19 mouse cellular contexts compared by ENCODE assay signal in genomic region chr10:113105301-113105700, GRCm38 (mm10).
"Had no signal": no experiment of that assay in that cellular context is flagged by ENCODE, and none has a peak within 500 bp of the region (broad histone marks: within the 10 kb centered on the region; RNA-seq: fewer than 3 reads in every experiment).

No protein-coding gene starts in this region.

- H3K4me3 ChIP-seq: lung, embryonic 15.5 days; megakaryocyte, embryonic 14.5 days; midbrain, embryonic 13.5 days; midbrain, embryonic 15.5 days; neural tube, embryonic 13.5 days; neural tube, embryonic 15.5 days had no signal

- H3K4me2 ChIP-seq: lung, embryonic 15.5 days; midbrain, embryonic 11.5 days; midbrain, embryonic 13.5 days; midbrain, embryonic 15.5 days; neural tube, embryonic 13.5 days; neural tube, embryonic 15.5 days had no signal

- DNase-seq: lung, adult 2 months; lung, postnatal 10 days; retina, postnatal 1 day; right cerebral cortex, adult 18-20 months; right cerebral cortex, postnatal 25 days; right cerebral cortex, postnatal 4 days; spleen, adult 18-20 months; thymus, adult 18-20 months; thymus, postnatal 14 days; thymus, postnatal 36 days had no signal

- ATAC-seq: midbrain, embryonic 15.5 days had no signal

- H3K9ac ChIP-seq: liver, embryonic 14.5 days; lung, embryonic 15.5 days; midbrain, embryonic 13.5 days; midbrain, embryonic 15.5 days; neural tube, embryonic 13.5 days; neural tube, embryonic 15.5 days had no signal

- H3K9me3 ChIP-seq: lung, embryonic 15.5 days; midbrain, embryonic 13.5 days; midbrain, embryonic 15.5 days; neural tube, embryonic 13.5 days; neural tube, embryonic 15.5 days had no signal

- H3K27ac ChIP-seq: liver, embryonic 14.5 days; lung, embryonic 15.5 days; macrophage; midbrain, embryonic 13.5 days; midbrain, embryonic 15.5 days; neural tube, embryonic 13.5 days; neural tube, embryonic 15.5 days had no signal

- H3K36me3 ChIP-seq: lung, embryonic 15.5 days; midbrain, embryonic 13.5 days; midbrain, embryonic 15.5 days; neural tube, embryonic 13.5 days; neural tube, embryonic 15.5 days had no signal

- H3K27me3 ChIP-seq: lung, embryonic 15.5 days; megakaryocyte, embryonic 14.5 days; midbrain, embryonic 13.5 days; midbrain, embryonic 15.5 days; neural tube, embryonic 13.5 days; neural tube, embryonic 15.5 days had no signal

- H3K4me1 ChIP-seq: lung, embryonic 15.5 days; megakaryocyte, embryonic 14.5 days; midbrain, embryonic 13.5 days; midbrain, embryonic 15.5 days; neural tube, embryonic 13.5 days; neural tube, embryonic 15.5 days had no signal
